Mouse (Mus musculus) c-Kit-positive CD71-positive TER-119-negative erythroid progenitor cells, embryonic 14.5 days (primary cell): ENCODE results near the gene Dnajb3.
A peak's percentile ranks its signal among the peaks of the same experiment; 100 is the strongest.

Source experiments
- DNase-seq: peaks from one replicate; pipeline ENCODE4 v3.0.0-alpha.2; 2013; ENCODE audit warnings: low read depth

Gene Dnajb3

DNA sequence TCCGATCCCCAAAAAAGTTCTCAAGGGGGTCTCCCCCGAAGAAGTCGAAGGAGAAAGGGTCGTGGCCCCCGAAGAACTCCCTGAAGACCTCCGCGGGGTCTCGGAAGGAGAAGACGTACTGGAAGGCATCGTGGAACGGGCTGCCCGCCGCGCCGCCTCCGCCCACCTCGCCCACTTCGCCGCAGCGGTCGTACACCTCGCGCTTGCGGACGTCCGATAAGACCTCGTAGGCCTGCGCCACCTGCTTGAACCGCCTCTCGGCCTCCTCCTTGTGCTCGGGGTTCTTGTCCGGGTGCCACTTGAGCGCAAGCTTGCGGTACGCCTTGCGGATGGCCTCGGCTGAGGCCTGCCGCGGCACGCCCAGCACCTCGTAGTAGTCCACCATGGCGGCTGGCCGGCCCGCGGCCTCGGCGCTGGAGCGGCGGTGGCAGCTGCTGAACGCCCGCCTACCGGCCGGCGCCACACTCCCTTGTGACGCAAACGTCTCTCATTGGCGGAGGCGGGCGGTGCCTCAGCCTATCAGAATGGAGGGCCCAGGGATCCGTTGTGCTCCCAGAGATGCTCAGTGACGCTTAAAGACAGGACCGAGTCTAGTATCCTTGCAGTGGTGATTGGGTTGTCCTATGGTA lies at the start of gene Dnajb3:
TSS of gene Dnajb3 (minus strand) at position 489 of the 629 bp plus-strand sequence.
- peak; percentile 37 for DNase-seq

DNA sequence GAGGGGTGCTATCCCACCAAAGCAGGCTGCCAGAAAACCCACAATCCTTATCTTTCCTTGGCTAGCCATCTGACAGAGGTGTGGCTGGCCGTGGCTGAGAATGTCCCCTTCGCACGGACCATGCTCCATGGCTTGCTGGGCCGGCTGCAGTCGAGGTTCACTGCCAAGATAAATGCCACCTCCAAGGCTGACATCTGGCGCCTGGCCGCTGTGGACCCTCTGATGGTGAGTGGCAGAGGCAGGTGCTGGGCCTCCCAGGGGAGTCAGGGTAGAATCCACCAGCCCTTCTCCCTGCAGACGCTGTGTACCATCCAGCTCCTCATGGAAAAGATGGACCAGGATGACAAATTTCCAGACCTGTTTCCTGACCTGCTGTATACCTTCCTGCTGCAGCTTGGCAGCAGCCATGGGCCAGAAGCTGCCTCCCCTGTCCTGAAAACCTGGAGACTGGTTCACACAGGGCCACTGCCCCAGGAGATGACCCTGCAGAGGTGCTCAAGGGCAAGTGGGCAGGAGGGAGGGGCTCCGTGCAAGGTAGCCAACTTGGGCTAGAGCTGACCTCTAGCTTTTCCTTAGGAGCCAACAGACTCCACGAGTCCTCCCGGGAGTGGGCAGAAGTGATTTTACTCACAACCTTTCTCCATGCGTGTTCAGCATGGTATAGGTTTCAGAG lies 49.3 kb upstream of the Dnajb3 start:
- no peak for DNase-seq

DNA sequence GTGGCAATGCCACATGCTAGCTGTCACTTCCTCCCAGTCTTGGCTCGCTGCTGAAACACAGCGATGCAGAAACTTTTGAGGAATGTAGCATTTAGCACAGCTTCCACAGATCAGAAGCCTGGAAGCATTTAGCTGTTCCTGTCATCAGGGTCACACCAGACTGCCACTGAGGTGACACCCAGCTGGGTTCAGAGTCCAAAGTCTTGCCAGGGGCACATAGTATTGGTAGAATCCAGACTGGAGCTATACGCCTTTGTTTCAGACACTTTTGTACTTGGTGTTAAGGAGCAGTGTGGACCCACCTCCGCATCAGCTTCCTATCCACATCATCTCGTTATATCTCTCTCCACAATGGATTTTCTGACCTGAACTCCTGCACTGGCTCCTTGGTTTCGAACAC lies 48.0 kb upstream of the Dnajb3 start:
- DNase-seq = no peak

DNA sequence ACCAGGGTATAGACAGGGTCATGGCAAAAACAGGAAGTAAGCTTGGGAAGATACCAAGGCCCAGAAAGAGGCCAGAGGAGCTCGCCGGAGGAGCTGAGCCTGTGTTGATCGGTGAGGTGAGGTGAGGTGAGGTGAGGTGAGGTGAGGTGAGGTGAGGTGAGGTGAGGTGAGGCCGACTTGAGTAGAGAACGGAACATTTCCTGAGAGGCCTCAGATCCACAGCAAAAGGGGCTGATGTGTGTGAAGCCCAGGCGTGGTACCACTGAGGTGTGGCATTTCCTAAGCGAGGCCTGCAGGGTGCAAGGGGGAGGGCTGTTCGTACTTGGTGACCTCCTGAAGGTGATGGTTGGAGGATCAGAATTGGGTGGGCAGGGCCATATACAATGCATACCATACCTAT lies 47.5 kb upstream of the Dnajb3 start:
- no peak for DNase-seq

DNA sequence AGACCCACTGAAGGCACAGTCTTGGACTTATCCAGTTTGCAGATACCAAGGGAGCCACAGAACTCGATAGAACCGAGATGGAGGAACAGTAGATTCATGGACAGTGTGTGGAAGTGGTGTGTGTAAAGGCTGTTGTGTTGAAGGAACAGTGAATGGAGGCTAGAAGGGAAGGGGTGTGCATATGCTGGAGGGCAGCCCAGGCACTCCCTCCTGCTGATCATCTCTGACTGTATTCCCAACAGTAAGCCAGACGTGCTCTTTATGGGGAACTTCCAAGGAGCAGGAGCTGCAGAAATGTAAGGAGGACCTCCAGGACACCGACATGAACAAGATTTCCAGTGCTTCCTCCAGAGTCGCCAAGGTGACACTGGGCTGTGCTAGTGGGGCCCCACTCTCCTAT lies 44.4 kb upstream of the Dnajb3 start:
- no peak for DNase-seq

DNA sequence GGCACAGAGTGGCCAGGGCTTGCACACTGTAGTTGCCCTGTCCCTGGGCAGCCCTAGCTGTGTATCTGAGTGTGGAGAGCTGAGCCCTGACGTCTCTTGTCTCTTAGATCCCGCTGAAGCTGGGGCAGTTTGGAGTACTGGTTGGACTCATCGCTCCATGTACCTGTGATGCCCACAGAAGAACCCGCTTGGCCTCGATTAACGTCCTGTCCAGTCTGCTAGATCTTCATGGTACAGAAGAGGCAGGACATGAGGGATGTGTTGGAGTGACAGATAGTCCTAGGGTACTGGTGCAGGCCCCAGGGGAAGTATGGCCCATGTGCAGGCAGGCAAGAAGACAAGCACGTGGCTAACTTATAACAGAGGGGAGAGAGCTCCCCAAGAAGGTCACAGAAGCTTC lies 44.0 kb upstream of the Dnajb3 start:
- DNase-seq = no peak

DNA sequence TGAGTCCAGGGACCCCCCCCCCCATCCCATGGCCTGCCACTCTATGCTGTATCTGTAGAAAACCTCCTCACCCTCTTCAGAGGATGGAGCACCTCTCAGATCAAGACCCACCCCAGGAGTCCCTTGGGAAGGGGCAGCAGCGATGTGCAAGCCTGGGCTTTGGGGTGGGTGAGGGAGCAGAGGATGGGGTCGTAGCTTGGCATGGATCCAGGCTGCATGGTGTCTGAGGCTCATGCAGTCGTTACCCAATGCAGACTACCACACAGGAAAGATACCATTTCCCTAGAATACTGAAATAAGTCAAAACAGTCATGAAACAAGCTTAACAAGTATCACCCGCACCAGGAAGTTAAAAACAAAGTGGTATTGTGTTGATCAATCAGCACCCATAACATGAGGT lies 43.1 kb upstream of the Dnajb3 start:
- no peak for DNase-seq

DNA sequence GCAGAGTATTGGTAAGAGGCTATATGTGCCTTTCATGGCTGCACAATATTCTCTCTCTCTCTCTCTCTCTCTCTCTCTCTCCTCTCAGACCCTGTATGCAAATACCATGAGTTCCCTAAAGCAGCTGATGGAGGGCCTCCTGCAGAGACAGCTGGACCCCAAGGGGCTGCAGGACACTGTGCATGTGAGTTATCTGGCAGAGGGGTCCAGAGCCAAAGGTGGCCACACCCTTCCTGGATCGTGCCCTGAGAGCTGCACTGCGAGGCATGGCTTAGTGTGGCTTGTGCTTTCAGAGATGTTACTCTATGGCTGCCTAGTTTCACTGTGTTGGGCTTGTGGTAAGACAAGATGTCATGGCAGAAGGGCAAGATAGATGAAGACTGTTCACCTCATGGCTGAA lies 42.1 kb upstream of the Dnajb3 start:
- DNase-seq = no peak

DNA sequence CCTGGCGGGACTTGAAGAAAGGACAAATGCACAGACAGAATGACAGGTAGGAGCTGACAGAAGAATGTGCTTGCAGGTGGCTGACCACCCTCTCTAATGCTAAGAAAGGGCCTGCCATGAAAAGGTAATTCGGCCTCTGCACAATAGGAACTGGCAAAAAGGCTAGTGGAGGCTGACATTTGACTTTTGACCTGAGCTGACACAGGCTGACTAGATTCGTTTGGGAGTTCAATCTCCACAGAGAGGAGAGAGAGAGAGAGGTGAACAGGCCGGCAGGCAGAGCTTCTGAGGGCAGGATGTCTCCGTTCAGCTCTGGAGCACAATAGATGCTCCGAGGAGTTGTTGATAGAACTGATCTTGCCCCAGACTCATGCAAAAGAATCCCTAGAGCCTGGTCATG lies 40.8 kb upstream of the Dnajb3 start:
- DNase-seq = no peak

DNA sequence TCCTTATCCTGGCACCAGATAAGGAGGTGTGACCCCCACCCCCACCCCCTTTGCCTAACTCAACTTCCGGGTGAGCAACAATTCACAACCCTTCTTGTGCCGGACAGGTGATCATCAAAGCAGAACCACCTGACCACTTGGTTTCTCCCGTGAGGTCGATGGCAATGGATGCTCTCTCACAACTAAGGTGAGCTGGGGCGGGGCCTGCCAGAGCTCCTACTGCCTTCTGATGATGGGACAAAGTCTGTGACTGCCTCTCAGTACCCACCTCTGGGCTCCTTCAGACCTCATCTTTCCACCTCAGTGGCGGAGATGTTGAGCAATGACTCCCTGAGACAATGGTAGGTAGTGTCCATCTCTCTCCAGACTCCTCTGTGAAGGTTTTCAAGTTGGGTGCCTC lies 40.3 kb upstream of the Dnajb3 start:
- DNase-seq = no peak

DNA sequence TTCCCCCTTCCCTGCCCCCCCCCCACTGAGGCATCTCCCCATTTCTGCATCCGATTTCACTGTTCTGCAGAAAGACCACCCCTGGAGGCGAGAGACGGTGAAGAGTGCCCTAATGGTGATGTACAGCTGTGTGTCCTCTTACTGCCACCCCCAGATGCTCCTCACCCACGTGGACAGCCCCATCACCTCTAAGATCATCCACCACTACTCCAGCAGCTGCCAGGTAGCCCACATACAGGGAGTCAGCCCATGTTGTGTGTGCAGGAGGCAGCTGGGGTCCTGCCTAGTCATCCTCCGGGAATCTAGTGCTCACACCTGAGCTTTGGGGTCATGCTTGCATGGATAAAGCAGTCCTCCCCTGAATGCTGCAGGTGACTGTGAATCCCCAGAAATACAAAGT lies 38.3 kb upstream of the Dnajb3 start:
- no peak for DNase-seq

DNA sequence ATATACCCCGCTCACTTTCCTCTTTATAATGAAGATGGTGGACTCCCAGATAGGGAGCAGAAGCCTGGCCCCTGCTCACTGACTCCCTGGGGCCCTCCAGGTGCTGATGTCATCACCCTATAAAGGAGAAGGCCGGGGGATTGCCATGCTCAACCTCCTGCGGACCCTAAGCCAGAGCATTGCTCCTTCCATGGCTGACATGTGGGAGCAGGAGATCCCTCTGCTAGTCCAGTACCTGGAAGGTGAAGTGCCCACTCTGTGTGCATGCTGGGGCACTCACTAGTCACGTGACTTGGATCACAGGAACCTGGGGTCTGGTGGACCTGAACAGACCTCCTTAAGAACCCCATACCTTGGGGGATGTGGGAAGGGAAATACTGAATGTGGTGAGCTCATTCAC lies 35.0 kb upstream of the Dnajb3 start:
- no peak for DNase-seq

DNA sequence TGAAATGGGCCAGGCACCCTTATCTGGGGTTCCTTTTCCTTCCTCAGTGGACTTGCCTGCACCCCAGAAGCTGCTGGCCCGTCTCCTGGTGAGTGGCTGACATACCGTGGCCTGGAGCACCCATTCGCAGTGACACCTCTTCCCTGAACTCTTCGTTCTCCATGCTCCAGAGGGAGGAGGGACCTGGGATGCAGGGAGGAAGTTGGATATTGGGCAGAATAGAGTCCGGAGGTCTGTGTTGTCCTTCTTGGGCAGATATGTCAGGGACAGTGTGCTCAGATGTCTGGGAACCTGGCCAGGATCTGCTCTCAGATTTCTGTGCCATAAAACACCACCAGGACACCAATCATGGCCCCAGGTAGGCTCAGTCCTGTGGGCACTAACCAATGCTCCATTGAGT lies 34.5 kb upstream of the Dnajb3 start:
- no peak for DNase-seq

DNA sequence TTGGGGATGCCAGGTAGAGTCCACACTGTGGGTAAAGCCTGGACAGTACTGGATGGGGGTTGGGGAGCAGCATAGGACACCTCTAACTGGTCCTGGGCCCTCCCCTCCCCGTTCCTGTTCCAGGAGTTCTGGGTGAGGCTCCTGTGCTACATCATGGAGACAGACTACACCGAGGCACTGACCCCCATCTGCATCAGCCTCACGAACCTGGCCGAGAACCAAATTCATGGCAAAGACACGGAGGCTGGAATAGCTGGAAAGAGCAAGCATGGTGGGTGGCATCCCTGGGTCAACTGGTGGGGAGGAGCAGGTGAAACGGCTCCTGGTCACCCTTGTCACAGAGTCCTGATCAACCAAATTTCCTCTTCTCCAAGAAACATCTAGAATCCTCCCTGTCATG lies 33.2 kb upstream of the Dnajb3 start:
- no peak for DNase-seq

DNA sequence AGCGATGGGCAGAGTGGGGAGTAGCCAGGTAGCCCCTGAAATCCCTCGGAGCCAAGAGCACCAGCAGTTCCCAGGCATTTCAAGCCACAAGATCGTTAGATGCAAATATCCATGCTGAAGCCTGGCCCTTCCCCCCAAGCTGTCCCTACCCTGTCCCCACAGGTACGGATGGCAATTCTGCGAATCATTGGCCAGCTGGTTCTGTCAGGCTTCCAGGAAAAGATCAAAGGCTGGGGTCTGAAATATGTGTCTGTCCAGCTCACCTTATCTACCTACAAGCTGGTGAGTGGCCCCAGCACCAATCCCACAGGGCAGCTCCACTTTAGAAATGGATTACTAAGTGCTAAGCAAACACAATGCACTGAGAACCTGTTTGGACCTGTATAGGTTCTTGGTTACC lies 31.7 kb upstream of the Dnajb3 start:
- DNase-seq = no peak

DNA sequence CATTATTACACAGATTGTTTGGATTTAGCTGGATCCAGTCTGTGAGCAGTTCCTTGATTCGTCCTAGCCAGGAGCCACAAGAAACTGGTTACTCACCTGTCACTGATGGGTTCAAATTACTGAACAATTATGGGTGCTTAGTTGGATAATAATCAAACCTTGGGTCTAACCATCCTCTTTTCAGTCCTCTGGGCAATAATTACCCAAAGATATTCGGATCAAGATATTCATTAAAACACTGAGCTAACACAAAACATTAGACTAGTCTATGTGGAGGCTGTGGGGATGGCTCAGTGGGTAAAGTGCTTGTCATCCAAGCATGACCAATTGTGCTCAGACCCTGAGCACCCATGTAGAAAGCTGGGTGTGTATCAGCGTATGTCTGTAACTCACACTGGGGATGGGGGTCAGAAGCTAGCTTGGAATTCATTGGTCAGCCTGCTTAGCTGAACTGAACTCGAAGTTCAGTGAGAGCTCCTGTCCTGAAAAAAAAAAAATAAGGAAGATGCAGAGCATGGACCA lies 30.4 kb upstream of the Dnajb3 start:
- DNase-seq = no peak

DNA sequence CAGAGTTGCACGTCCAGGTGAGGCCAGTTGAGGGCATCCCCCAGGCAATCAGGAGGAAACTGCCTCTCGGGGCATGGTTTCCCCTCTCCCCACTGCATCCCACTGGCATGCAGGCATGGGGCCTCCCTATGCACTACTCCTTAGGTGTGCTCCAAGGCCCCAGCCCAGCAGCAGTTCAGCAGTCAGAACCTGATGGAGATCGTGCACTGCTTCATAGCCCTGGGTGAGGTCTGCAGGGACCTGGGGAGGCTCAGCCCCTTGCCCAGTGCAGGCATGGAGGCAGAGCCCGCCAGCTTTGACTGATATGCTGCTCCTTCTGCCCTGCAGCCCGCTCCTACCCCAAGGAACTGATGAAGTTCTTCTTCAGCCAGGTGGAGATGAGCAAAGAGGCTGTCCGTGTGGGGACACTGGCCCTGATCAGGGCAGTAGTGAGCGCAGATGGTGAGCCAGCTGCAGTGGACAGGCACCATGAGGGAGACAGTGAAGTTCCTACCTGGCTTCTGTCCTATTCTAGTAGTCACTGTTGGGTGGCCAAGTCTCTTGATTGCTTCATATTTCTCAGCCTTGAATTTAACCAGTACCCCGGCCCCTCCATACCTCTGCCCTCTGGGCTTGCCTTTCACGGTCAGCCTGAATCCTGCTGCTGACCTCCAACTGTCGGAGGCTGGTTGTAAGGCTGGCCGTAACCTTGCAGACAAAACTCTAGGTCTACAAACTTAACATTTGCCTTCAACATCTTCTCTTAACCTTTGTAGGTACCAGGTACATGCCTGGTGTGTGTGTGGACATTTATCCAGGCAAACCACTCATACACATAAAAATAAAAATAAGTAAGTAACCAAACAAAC lies 29.7 kb upstream of the Dnajb3 start:
- DNase-seq = no peak

DNA sequence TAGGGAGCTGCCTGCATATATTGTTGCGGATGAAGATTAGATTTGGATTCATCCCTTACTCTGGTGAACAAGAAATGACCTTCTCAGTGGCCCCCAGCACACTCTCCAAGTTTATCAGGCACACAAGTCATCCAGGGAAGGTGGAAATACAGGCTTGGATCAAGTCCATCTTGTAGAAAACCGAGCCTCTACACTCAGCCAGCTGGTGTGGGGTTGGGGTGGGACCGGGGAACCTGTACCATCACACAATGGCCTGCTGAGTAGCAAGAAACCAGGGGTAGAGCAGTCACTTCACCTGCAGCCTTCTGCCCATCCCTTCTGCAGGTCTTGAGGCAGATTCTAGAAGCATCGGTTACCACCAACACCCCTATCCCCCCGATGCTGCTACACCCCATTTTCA lies 29.1 kb upstream of the Dnajb3 start:
- no peak for DNase-seq

DNA sequence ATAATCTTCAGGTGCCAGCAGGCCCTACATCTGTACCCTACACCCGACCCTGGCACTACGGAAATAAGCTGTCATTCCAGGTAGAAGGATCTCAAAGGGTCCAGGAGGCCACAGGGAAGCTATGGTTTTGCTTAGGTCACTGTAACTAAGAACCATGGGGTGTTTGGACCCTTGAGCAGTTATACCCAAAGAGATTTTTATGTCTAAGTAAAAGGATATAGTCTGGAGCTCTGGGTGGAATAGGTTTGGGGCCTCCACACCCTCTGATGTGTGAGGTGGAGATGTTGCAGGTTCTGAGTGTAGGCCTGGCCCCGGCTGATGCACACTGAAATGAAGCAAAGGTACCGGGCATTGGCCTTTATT lies 28.6 kb upstream of the Dnajb3 start:
- DNase-seq = no peak

DNA sequence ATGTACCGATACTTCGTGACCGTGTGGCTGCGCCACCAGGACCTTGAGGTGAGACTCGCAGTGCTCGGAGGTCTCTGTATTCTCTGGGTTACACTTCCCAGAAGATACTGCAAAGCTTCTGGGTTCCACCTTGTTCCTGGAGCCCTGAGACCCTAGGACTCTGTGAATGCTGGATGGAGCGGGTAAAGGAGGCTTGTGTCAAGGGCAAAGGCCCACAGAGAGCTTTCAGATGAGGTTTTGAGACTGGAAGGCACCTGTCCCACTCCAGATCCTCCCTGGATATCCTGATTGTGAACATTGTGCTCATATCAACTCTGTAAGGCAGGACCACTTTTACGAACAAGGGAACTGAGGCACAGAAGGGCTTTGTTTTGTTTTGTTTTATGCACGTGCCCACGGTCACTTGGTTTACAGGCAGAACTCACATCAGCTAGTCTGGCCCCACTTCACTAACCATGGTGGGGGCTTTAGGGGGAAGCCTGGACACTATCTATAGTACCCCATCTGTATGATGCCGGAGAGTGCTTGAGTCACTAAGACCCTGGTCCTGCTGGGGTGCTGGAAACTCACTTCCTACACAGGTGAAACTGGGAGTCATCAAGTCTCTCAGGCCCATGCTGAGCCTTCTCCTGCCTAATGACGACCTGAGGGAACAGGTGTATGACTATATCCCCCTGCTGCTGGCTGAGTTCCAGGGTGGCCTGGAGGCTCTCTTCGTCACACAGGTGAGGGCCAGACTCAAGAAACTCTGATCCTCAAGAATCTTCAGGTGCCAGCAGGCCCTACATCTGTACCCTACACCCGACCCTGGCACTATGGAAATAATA lies 28.1 kb upstream of the Dnajb3 start:
- DNase-seq = no peak

DNA sequence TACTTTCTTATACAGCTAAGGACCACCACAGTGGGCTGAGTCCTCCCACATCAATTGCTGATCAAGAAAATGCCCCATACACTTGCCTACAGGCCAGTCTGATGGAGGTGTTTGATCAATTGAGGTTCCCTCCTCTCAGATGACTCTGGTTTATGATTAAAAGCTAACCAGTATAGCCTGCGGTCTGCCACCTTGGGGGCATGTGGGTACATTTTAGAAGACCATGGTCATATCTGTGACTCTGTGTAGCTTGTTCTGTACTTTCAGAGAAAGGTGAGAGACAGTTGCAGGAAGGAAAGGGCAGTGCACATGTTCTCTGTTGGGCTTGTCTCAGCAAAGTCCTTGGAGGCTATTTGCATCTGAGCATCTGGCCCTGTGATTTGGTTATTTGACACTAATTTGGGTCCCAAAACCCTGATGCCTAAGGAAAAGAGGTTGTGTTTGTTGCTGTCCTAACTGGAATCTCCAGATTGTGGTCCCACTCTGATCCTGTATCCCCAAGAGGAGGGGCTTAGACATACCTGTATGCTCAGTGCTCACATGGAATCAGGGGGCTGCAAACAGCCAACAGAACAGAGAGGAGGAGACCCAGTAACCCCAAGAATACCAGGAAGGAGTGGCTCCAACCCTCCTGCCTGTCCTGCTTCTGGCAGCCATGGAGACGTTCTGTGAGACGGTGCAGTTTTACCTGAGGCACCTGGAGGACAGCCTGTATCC lies 27.2 kb upstream of the Dnajb3 start:
- DNase-seq = no peak
